Mouse (Mus musculus): ENCODE results near the gene Sfxn5. TPM values are rescaled to one million over a fixed set of nuclear protein-coding genes. Genes with fewer than 3 reads are reported as not detected.
A peak's percentile ranks its signal among the peaks of the same experiment; 100 is the strongest.

The Sfxn5 gene
- polyA plus RNA-seq, 1 experiment, result 17.5 TPM

GRCm38 (mm10) chr6:85363231-85363905 lies 30.1 kb upstream of the Sfxn5 start:
- no peak for DNase-seq (ENCODE audit: low read depth)
- TF ChIP-seq CTCF (IDR thresholded peaks at IDR 0.05; ENCODE audit: borderline replicate concordance, extremely low read depth, insufficient read depth, insufficient read length) (no peak), POLR2A (IDR thresholded peaks at IDR 0.05; ENCODE audit: borderline replicate concordance, extremely low read depth, insufficient read depth, insufficient read length, poor library complexity, severe bottlenecking) (no peak)

GRCm38 (mm10) chr6:85362610-85363009 lies 29.4 kb upstream of the Sfxn5 start:
- TF ChIP-seq CTCF (IDR thresholded peaks at IDR 0.05; ENCODE audit: borderline replicate concordance, extremely low read depth, insufficient read depth, insufficient read length), result no peak
- no peak for TF ChIP-seq POLR2A (IDR thresholded peaks at IDR 0.05; ENCODE audit: borderline replicate concordance, extremely low read depth, insufficient read depth, insufficient read length, poor library complexity, severe bottlenecking)
- no peak for DNase-seq (ENCODE audit: low read depth)

GRCm38 (mm10) chr6:85360311-85360710 lies 27.1 kb upstream of the Sfxn5 start:
- TF ChIP-seq POLR2A (IDR thresholded peaks at IDR 0.05; ENCODE audit: borderline replicate concordance, extremely low read depth, insufficient read depth, insufficient read length, poor library complexity, severe bottlenecking) (no peak), CTCF (IDR thresholded peaks at IDR 0.05; ENCODE audit: borderline replicate concordance, extremely low read depth, insufficient read depth, insufficient read length) (no peak)
- DNase-seq (ENCODE audit: low read depth), result no peak

GRCm38 (mm10) chr6:85358877-85359276 lies 25.7 kb upstream of the Sfxn5 start:
- TF ChIP-seq POLR2A (IDR thresholded peaks at IDR 0.05; ENCODE audit: borderline replicate concordance, extremely low read depth, insufficient read depth, insufficient read length, poor library complexity, severe bottlenecking) (no peak), CTCF (IDR thresholded peaks at IDR 0.05; ENCODE audit: borderline replicate concordance, extremely low read depth, insufficient read depth, insufficient read length) (no peak)
- DNase-seq (ENCODE audit: low read depth), result no peak

- DNase-seq (ENCODE audit: low read depth), result peak; percentile 7
- TF ChIP-seq POLR2A (IDR thresholded peaks at IDR 0.05; ENCODE audit: borderline replicate concordance, extremely low read depth, insufficient read depth, insufficient read length, poor library complexity, severe bottlenecking), result no peak
- no peak for TF ChIP-seq CTCF (IDR thresholded peaks at IDR 0.05; ENCODE audit: borderline replicate concordance, extremely low read depth, insufficient read depth, insufficient read length)
These were observed 23.7 kb upstream of the Sfxn5 start for GRCm38 (mm10) chr6:85356682-85357465.

GRCm38 (mm10) chr6:85355753-85356152 lies 22.5 kb upstream of the Sfxn5 start:
- DNase-seq (ENCODE audit: low read depth), result no peak
- TF ChIP-seq CTCF (IDR thresholded peaks at IDR 0.05; ENCODE audit: borderline replicate concordance, extremely low read depth, insufficient read depth, insufficient read length) (no peak), POLR2A (IDR thresholded peaks at IDR 0.05; ENCODE audit: borderline replicate concordance, extremely low read depth, insufficient read depth, insufficient read length, poor library complexity, severe bottlenecking) (no peak)

GRCm38 (mm10) chr6:85354709-85355108 lies 21.5 kb upstream of the Sfxn5 start:
- TF ChIP-seq CTCF (IDR thresholded peaks at IDR 0.05; ENCODE audit: borderline replicate concordance, extremely low read depth, insufficient read depth, insufficient read length) (no peak), POLR2A (IDR thresholded peaks at IDR 0.05; ENCODE audit: borderline replicate concordance, extremely low read depth, insufficient read depth, insufficient read length, poor library complexity, severe bottlenecking) (no peak)
- DNase-seq (ENCODE audit: low read depth), result peak; percentile 17

GRCm38 (mm10) chr6:85353706-85354105 lies 20.5 kb upstream of the Sfxn5 start:
- no peak for DNase-seq (ENCODE audit: low read depth)
- no peak; the same call in 1 of the 2 replicates for TF ChIP-seq CTCF (IDR thresholded peaks at IDR 0.05; ENCODE audit: borderline replicate concordance, extremely low read depth, insufficient read depth, insufficient read length)
- TF ChIP-seq POLR2A (IDR thresholded peaks at IDR 0.05; ENCODE audit: borderline replicate concordance, extremely low read depth, insufficient read depth, insufficient read length, poor library complexity, severe bottlenecking), result no peak

GRCm38 (mm10) chr6:85350157-85350556 lies 16.9 kb upstream of the Sfxn5 start:
- DNase-seq (ENCODE audit: low read depth), result no peak
- TF ChIP-seq POLR2A (IDR thresholded peaks at IDR 0.05; ENCODE audit: borderline replicate concordance, extremely low read depth, insufficient read depth, insufficient read length, poor library complexity, severe bottlenecking) (no peak), CTCF (IDR thresholded peaks at IDR 0.05; ENCODE audit: borderline replicate concordance, extremely low read depth, insufficient read depth, insufficient read length) (no peak)

- no peak for DNase-seq (ENCODE audit: low read depth)
- TF ChIP-seq POLR2A (IDR thresholded peaks at IDR 0.05; ENCODE audit: borderline replicate concordance, extremely low read depth, insufficient read depth, insufficient read length, poor library complexity, severe bottlenecking) (no peak), CTCF (IDR thresholded peaks at IDR 0.05; ENCODE audit: borderline replicate concordance, extremely low read depth, insufficient read depth, insufficient read length) (no peak)
These were observed 16.0 kb upstream of the Sfxn5 start for GRCm38 (mm10) chr6:85349246-85349645.

- TF ChIP-seq CTCF (IDR thresholded peaks at IDR 0.05; ENCODE audit: borderline replicate concordance, extremely low read depth, insufficient read depth, insufficient read length) (no peak), POLR2A (IDR thresholded peaks at IDR 0.05; ENCODE audit: borderline replicate concordance, extremely low read depth, insufficient read depth, insufficient read length, poor library complexity, severe bottlenecking) (no peak)
- DNase-seq (ENCODE audit: low read depth), result no peak
These were observed 14.9 kb upstream of the Sfxn5 start for GRCm38 (mm10) chr6:85348133-85348532.
